Mouse (Mus musculus): ENCODE measurements around the gene Castor1. TPM values are rescaled to one million over a fixed set of nuclear protein-coding genes. Genes with fewer than 3 reads are reported as not detected.

Gene Castor1
- total and polyA plus RNA-seq, 3 experiments, result 4.7 to 23.7 (median 13.0) TPM

DNA sequence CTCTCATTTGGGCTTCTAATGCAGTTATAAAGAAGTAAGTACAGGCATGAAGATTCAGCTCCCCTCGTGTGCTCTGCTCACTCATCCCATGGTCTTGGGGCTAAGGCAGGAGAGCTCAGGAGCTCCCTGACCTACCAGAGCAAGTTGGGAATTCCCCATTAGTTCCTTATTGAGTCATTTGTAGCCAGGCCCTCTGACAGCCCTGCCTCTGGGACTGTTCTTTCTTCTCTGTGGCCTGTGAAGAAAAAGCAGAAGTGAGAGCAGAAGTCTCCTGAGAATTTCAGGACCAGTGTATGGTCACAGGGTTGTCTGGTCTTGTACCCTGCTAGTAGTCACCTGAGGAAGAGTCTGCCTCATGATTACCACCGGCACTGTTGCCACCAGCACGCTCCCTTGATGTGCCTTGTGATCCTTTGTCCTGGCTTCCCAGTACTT is 22.4 kb upstream of the Castor1 start:
- Histone ChIP-seq H3K79me2 (replicated peaks; ENCODE audit: control insufficient read depth, extremely low read depth, insufficient read depth, poor library complexity, severe bottlenecking) (peaks cover 15% of the 10 kb centered on the region), H3K4me3 (replicated peaks in 1 of 3; ENCODE audit: low read depth in 2 of 3, low read length in 2 of 3, poor library complexity in 1 of 3) (no peak overlapping the region), H3K9ac (ENCODE audit: insufficient read depth, low read depth) (peak overlapping the region; percentile 44), H3K4me1 (ENCODE audit: control insufficient read depth in 1 of 2, insufficient read depth in 2 of 2) (peaks cover 45 to 98% of the 10 kb centered on the region in 2 experiments), H3K4me2 (ENCODE audit: insufficient read depth, low read depth, poor library complexity, severe bottlenecking) (peak overlapping the region; percentile 79), H3K27me3 (replicated peaks) (no peaks in the 10 kb centered on the region), H3K36me3 (replicated peaks in 1 of 2; ENCODE audit: control insufficient read depth in 1 of 2, insufficient read depth in 1 of 2, low read length in 1 of 2) (peaks cover 0 to 31% of the 10 kb centered on the region in 2 experiments), H3K9me3 (replicated peaks; ENCODE audit: low read length) (no peaks in the 10 kb centered on the region), H3K27ac (ENCODE audit: insufficient read depth, low read depth) (peak overlapping the region; percentile 94)
- peak; percentile 54; the same call in 1 of the 2 replicates for TF ChIP-seq ELF1 (IDR thresholded peaks at IDR 0.05; ENCODE audit: low read depth, low read length)
- peak; percentile 100 for TF ChIP-seq EP300 (IDR thresholded peaks at IDR 0.05; ENCODE audit: low read length)
- TF ChIP-seq TCF12 (IDR thresholded peaks at IDR 0.05; ENCODE audit: low read depth, low read length), result peak; percentile 98
- no peak for TF ChIP-seq E2F4 (IDR thresholded peaks at IDR 0.05; ENCODE audit: insufficient replicate concordance, low read depth, low read length)
- TF ChIP-seq MYC (IDR thresholded peaks at IDR 0.05; ENCODE audit: low read depth, low read length), result peak; percentile 97
- peak; percentile 64 for TF ChIP-seq MAFK (IDR thresholded peaks at IDR 0.05; ENCODE audit: insufficient replicate concordance, low read length)
- peak; percentile 83 for TF ChIP-seq ZMIZ1 (IDR thresholded peaks at IDR 0.05; ENCODE audit: low read depth, low read length)
- TF ChIP-seq NRF1 (IDR thresholded peaks at IDR 0.05; ENCODE audit: low read depth, low read length), result 0 out of 2 replicates have a peak, but pooled peaks have one; percentile 38
- 0 out of 2 replicates have a peak, but pooled peaks have one; percentile 42 for TF ChIP-seq POLR2AphosphoS2 (IDR thresholded peaks at IDR 0.05; ENCODE audit: low read depth, low read length)
- TF ChIP-seq CHD2 (IDR thresholded peaks at IDR 0.05; ENCODE audit: low read length), result peak; percentile 96
- TF ChIP-seq JUN (IDR thresholded peaks at IDR 0.05; ENCODE audit: insufficient read depth, low read depth, low read length), result peak; percentile 97
- TF ChIP-seq MAX (IDR thresholded peaks at IDR 0.05; ENCODE audit: low read length), result peak; percentile 90
- TF ChIP-seq SIN3A (IDR thresholded peaks at IDR 0.05; ENCODE audit: low read length), result peak; percentile 91
- TF ChIP-seq USF1 (IDR thresholded peaks at IDR 0.05; ENCODE audit: low read depth, low read length), result peak; percentile 8; the same call in 1 of the 2 replicates
- peak; percentile 56 for TF ChIP-seq ZNF384 (IDR thresholded peaks at IDR 0.05; ENCODE audit: low read depth, low read length)
- no peak; the same call in none of the 2 replicates for TF ChIP-seq SMC3 (IDR thresholded peaks at IDR 0.05; ENCODE audit: low read depth, low read length)
- no peak for TF ChIP-seq ZC3H11A (IDR thresholded peaks at IDR 0.05; ENCODE audit: low read depth, low read length)
- TF ChIP-seq MAZ (IDR thresholded peaks at IDR 0.05; ENCODE audit: low read depth, low read length), result peak; percentile 92
- no peak; the same call in 1 of the 2 replicates for TF ChIP-seq HCFC1 (IDR thresholded peaks at IDR 0.05; ENCODE audit: low read depth, low read length)
- TF ChIP-seq MEF2A (IDR thresholded peaks at IDR 0.05; ENCODE audit: borderline replicate concordance, low read depth, low read length), result peak; percentile 97
- TF ChIP-seq RCOR1 (conservative IDR thresholded peaks at IDR 0.05; ENCODE audit: low read depth, low read length), result peak; percentile 100
- no peak for TF ChIP-seq GABPA (IDR thresholded peaks at IDR 0.05; ENCODE audit: insufficient replicate concordance, low read depth, low read length)
- peak; percentile 91 for TF ChIP-seq CHD1 (IDR thresholded peaks at IDR 0.05; ENCODE audit: low read depth, low read length)
- TF ChIP-seq USF2 (conservative IDR thresholded peaks at IDR 0.05; ENCODE audit: low read depth, low read length), result 0 out of 2 replicates have a peak, but pooled peaks have one; percentile 5
- peak; percentile 98 for TF ChIP-seq ETS1 (conservative IDR thresholded peaks at IDR 0.05; ENCODE audit: low read depth, low read length)
- no peak for TF ChIP-seq PAX5 (IDR thresholded peaks at IDR 0.05; ENCODE audit: low read length)
- no peak for TF ChIP-seq CTCF (conservative IDR thresholded peaks at IDR 0.05 in 1 of 2, IDR thresholded peaks at IDR 0.05 in 1 of 2; ENCODE audit: low read depth in 2 of 2, low read length in 2 of 2)
- no peak for TF ChIP-seq ZKSCAN1 (IDR thresholded peaks at IDR 0.05; ENCODE audit: borderline replicate concordance, low read depth, low read length)
- peak; percentile 100 for TF ChIP-seq IRF4 (IDR thresholded peaks at IDR 0.05; ENCODE audit: low read depth, low read length)
- TF ChIP-seq MXI1 (IDR thresholded peaks at IDR 0.05; ENCODE audit: low read depth, low read length), result peak; percentile 79
- peak; percentile 71 for TF ChIP-seq POLR2A (IDR thresholded peaks at IDR 0.05; ENCODE audit: low read depth, low read length)
- TF ChIP-seq KAT2A (IDR thresholded peaks at IDR 0.05; ENCODE audit: insufficient replicate concordance, low read length), result peak; percentile 71
- peak; percentile 72; the same call in 1 of the 2 replicates for TF ChIP-seq TBP (conservative IDR thresholded peaks at IDR 0.05; ENCODE audit: low read depth, low read length)
- TF ChIP-seq RAD21 (IDR thresholded peaks at IDR 0.05; ENCODE audit: low read depth, low read length), result peak; percentile 3
- TF ChIP-seq JUND (conservative IDR thresholded peaks at IDR 0.05; ENCODE audit: low read depth, low read length), result peak; percentile 98
- peak; percentile 60 for TF ChIP-seq NELFE (IDR thresholded peaks at IDR 0.05; ENCODE audit: low read depth, low read length)
- TF ChIP-seq BHLHE40 (IDR thresholded peaks at IDR 0.05; ENCODE audit: low read depth, low read length), result peak; percentile 100
- peak; percentile 73 for TF ChIP-seq UBTF (IDR thresholded peaks at IDR 0.05; ENCODE audit: low read depth, low read length)
- peak; percentile 100 for DNase-seq (ENCODE audit: extremely low read depth)
- in situ Hi-C loops (cut with MboI; ENCODE audit: low pct_ligation_motif_present, low pct_unique_long_range_greater_than_20kb, low sequenced_read_pairs) (no loop called here), dilution Hi-C loops (cut with MboI; ENCODE audit: extremely low pct_ligation_motif_present, extremely low pct_unique_long_range_greater_than_20kb, low sequenced_read_pairs) (no loop called here)
